ENCODE assay signal across 8 mouse cellular contexts in genomic region chr14:76556031-76556851, GRCm38 (mm10). TPM values are rescaled to one million over a fixed set of nuclear protein-coding genes. Genes with fewer than 3 reads are reported as not detected.
DNase-seq lines count a peak whose midpoint lies in the region; ATAC-seq lines count a peak whose summit lies in the region.

No protein-coding gene starts in this region.

- peak overlapping the region; percentile 96 for H3K4me2 ChIP-seq in intestine, embryonic 16.5 days (ENCODE audit: low read depth, low read length)

- H3K9me3 ChIP-seq in intestine, embryonic 16.5 days (ENCODE audit: control insufficient read depth, low read length), result no peaks in the 10 kb centered on the region

- peak; percentile 22; the same call in 1 of the 2 replicates for ATAC-seq in granulocyte monocyte progenitor cell, adult 5-6 weeks (replicated peaks; ENCODE audit: poor library complexity, severe bottlenecking)
- peak; percentile 79 for ATAC-seq in intestine, embryonic 16.5 days
- peak; percentile 41 for ATAC-seq in megakaryocyte progenitor cell, adult 5-6 weeks (replicated peaks; ENCODE audit: poor library complexity)

- no peaks in the 10 kb centered on the region for H3K27me3 ChIP-seq in intestine, embryonic 16.5 days (replicated peaks; ENCODE audit: control insufficient read depth, insufficient read depth, low read length)

- under 1% methylated on average over 57 of the region's 67 CpGs for WGBS in intestine, embryonic 16.5 days

- H3K36me3 ChIP-seq in intestine, embryonic 16.5 days (ENCODE audit: control insufficient read depth, insufficient read depth, low read length), result no peaks in the 10 kb centered on the region

- H3K4me3 ChIP-seq in intestine, embryonic 16.5 days (ENCODE audit: low read length), result peak overlapping the region; percentile 64

- peak; percentile 71 to 72 for DNase-seq in adrenal gland, adult 18-20 months (ENCODE audit: low spot score in 2 of 2)
- peak; percentile 75 for DNase-seq in embryo, embryonic 11 days
- DNase-seq in left cerebral cortex, postnatal 25 days (ENCODE audit: low spot score in 2 of 2), result peak; percentile 68 to 69
- DNase-seq in right cerebral cortex, postnatal 14 days, result peak; percentile 60
- peak; percentile 42 to 45 for DNase-seq in urinary bladder, postnatal 36 days (ENCODE audit: low spot score in 2 of 2)

- intact Hi-C loops in left cerebral cortex, postnatal 25 days (cut with DNase I), result loop anchor here (2.0 kb wide), 4 partner anchors 43 to 321 kb away; no protein-coding TSS in a partner anchor

- H3K27ac ChIP-seq in intestine, embryonic 16.5 days (ENCODE audit: low read length), result peak overlapping the region; percentile 59

- peaks cover 7% of the 10 kb centered on the region for H3K4me1 ChIP-seq in intestine, embryonic 16.5 days (ENCODE audit: control insufficient read depth, insufficient read depth, low read length)

- peak overlapping the region; percentile 74 for H3K9ac ChIP-seq in intestine, embryonic 16.5 days (ENCODE audit: low read depth, low read length)

RNA-seq across cellular contexts. Expression of gene Serp2, which starts 0.4 kb away (rescaled TPM):
- 1 to 10 TPM; 4.8 to 5.0 TPM for total RNA-seq in adrenal gland, adult 18-20 months (2021)
- total RNA-seq in granulocyte monocyte progenitor cell, adult 5-6 weeks (2014; fragmentation: Nextera tagmentation), result not detected in 2 replicates
- total RNA-seq in granulocyte monocyte progenitor cell, adult 5-6 weeks (2017), result not detected in 2 replicates
- polyA plus RNA-seq in intestine, embryonic 16.5 days (2015; fragmentation: Nextera tagmentation; extraction: Ambion mirVana), result 5.7 and 8.2 TPM in 2 replicates
- 100 to 1,000 TPM; 175 to 186 TPM for total RNA-seq in left cerebral cortex, postnatal 25 days (2021)
- total RNA-seq in megakaryocyte progenitor cell, adult 5-6 weeks (2015), result not detected in 2 replicates
- total RNA-seq in megakaryocyte progenitor cell, adult 5-6 weeks (2017), result not detected in 2 replicates

Comparison
In these comparisons a context has a peak if more than half of its experiments do, and no peak if none do; other contexts are left out.
1. Peak in every context shown above with its lines: DNase-seq, ATAC-seq, H3K4me3 ChIP-seq and H3K27ac ChIP-seq.
2. ATAC-seq: peak in every context shown above with its lines; median percentile 79 in intestine, embryonic 16.5 days; 41 in megakaryocyte progenitor cell, adult 5-6 weeks; 22 in granulocyte monocyte progenitor cell, adult 5-6 weeks.
3. RNA of gene Serp2, which starts 0.4 kb away (total RNA-seq): 175 to 186 TPM in left cerebral cortex, postnatal 25 days; 4.8 to 5.0 TPM in adrenal gland, adult 18-20 months, not detected in granulocyte monocyte progenitor cell, adult 5-6 weeks and not detected in megakaryocyte progenitor cell, adult 5-6 weeks; every median in the first group is over 10 times any median in the second.